Mouse (Mus musculus): ENCODE data around the gene Mfap4. TPM values are rescaled to one million over a fixed set of nuclear protein-coding genes. Genes with fewer than 3 reads are reported as not detected.

Gene Mfap4
- total and polyA plus RNA-seq, 3 experiments = not detected

DNA sequence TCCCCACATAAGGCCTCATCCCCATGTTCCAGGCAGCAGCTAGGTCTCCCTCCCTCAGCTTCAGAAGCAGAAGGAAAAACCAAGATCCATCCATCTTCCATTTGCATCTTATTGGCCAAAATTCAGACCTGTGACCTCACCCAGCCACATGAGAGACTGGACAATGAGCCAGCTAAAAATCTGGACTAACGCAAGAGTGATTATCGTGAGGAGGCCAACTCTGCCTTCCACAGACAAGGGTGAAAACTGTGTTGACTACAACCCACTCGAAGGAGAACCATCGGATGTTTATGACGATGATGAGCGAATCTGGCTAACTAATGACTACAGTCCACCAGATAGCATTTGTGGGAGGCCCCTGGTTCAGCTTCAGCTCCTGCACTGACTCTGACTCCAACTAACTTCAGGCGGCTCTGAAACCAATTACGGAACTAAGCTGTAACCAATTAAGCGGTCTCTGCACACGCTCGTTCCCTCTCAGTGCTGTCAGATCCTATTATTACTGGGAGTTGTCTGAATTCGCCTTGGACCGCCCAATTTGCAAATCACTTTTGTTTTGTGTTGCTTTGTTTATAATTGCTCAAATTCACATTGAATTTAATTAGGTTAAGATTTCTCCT, 1.9 kb upstream of the Mfap4 start:
- Histone ChIP-seq H3K9ac (ENCODE audit: insufficient read depth, low read depth) (no peak overlapping the region), H3K79me2 (replicated peaks; ENCODE audit: control insufficient read depth, extremely low read depth, insufficient read depth, poor library complexity, severe bottlenecking) (no peaks in the 10 kb centered on the region), H3K4me2 (ENCODE audit: insufficient read depth, low read depth, poor library complexity, severe bottlenecking) (no peak overlapping the region), H3K9me3 (replicated peaks; ENCODE audit: low read length) (no peaks in the 10 kb centered on the region), H3K36me3 (replicated peaks in 1 of 2; ENCODE audit: control insufficient read depth in 1 of 2, insufficient read depth in 1 of 2, low read length in 1 of 2) (peaks cover 5 to 13% of the 10 kb centered on the region in 2 experiments), H3K27ac (ENCODE audit: insufficient read depth, low read depth) (no peak overlapping the region), H3K27me3 (replicated peaks) (peaks cover 10% of the 10 kb centered on the region), H3K4me1 (ENCODE audit: control insufficient read depth in 1 of 2, insufficient read depth in 2 of 2) (peaks cover 3 to 10% of the 10 kb centered on the region in 2 experiments), H3K4me3 (replicated peaks in 1 of 3; ENCODE audit: low read depth in 2 of 3, low read length in 2 of 3, poor library complexity in 1 of 3) (no peak overlapping the region)
- TF ChIP-seq MAFK (IDR thresholded peaks at IDR 0.05; ENCODE audit: insufficient replicate concordance, low read length) (no peak), ZMIZ1 (IDR thresholded peaks at IDR 0.05; ENCODE audit: low read depth, low read length) (no peak)
- in situ Hi-C loops (cut with MboI; ENCODE audit: low pct_ligation_motif_present, low pct_unique_long_range_greater_than_20kb, low sequenced_read_pairs) = no loop called here
- dilution Hi-C loops (cut with MboI; ENCODE audit: extremely low pct_ligation_motif_present, extremely low pct_unique_long_range_greater_than_20kb, low sequenced_read_pairs) = no loop called here
- no peak for DNase-seq (ENCODE audit: extremely low read depth)

DNA sequence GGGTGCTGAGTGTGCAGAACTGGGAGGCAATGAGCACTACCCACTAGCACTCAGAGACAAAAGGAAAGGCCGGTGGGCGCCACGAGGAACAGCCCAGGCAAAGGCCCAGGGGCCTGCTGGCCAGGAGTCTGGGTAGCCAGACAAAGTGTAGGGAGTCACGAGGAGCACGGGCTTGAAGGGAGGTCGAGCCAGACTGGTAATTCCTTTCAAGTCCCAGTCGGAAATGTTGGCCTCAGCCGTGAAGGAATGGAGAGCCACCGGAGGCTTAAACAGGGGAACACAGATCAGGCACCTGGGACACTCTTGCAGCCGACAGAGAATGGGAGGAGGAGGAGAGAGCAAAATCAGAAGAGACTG, 997 bp upstream of the Mfap4 start:
- dilution Hi-C loops (cut with MboI; ENCODE audit: extremely low pct_ligation_motif_present, extremely low pct_unique_long_range_greater_than_20kb, low sequenced_read_pairs) = no loop called here
- TF ChIP-seq ZKSCAN1 (IDR thresholded peaks at IDR 0.05; ENCODE audit: borderline replicate concordance, low read depth, low read length) (no peak), USF1 (IDR thresholded peaks at IDR 0.05; ENCODE audit: low read depth, low read length) (no peak), MAX (IDR thresholded peaks at IDR 0.05; ENCODE audit: low read length) (no peak), E2F4 (IDR thresholded peaks at IDR 0.05; ENCODE audit: insufficient replicate concordance, low read depth, low read length) (no peak), ETS1 (conservative IDR thresholded peaks at IDR 0.05; ENCODE audit: low read depth, low read length) (no peak), CHD2 (IDR thresholded peaks at IDR 0.05; ENCODE audit: low read length) (no peak)
- Histone ChIP-seq H3K9me3 (replicated peaks; ENCODE audit: low read length) (no peaks in the 10 kb centered on the region), H3K4me1 (ENCODE audit: control insufficient read depth in 1 of 2, insufficient read depth in 2 of 2) (peaks cover 3 to 11% of the 10 kb centered on the region in 2 experiments), H3K9ac (ENCODE audit: insufficient read depth, low read depth) (no peak overlapping the region), H3K27me3 (replicated peaks) (peaks cover 7% of the 10 kb centered on the region), H3K4me2 (ENCODE audit: insufficient read depth, low read depth, poor library complexity, severe bottlenecking) (no peak overlapping the region), H3K4me3 (replicated peaks in 1 of 3; ENCODE audit: low read depth in 2 of 3, low read length in 2 of 3, poor library complexity in 1 of 3) (no peak overlapping the region), H3K36me3 (replicated peaks in 1 of 2; ENCODE audit: control insufficient read depth in 1 of 2, insufficient read depth in 1 of 2, low read length in 1 of 2) (peaks cover 11 to 22% of the 10 kb centered on the region in 2 experiments), H3K79me2 (replicated peaks; ENCODE audit: control insufficient read depth, extremely low read depth, insufficient read depth, poor library complexity, severe bottlenecking) (no peaks in the 10 kb centered on the region), H3K27ac (ENCODE audit: insufficient read depth, low read depth) (no peak overlapping the region)
- no peak for DNase-seq (ENCODE audit: extremely low read depth)
- in situ Hi-C loops (cut with MboI; ENCODE audit: low pct_ligation_motif_present, low pct_unique_long_range_greater_than_20kb, low sequenced_read_pairs) = no loop called here

DNA sequence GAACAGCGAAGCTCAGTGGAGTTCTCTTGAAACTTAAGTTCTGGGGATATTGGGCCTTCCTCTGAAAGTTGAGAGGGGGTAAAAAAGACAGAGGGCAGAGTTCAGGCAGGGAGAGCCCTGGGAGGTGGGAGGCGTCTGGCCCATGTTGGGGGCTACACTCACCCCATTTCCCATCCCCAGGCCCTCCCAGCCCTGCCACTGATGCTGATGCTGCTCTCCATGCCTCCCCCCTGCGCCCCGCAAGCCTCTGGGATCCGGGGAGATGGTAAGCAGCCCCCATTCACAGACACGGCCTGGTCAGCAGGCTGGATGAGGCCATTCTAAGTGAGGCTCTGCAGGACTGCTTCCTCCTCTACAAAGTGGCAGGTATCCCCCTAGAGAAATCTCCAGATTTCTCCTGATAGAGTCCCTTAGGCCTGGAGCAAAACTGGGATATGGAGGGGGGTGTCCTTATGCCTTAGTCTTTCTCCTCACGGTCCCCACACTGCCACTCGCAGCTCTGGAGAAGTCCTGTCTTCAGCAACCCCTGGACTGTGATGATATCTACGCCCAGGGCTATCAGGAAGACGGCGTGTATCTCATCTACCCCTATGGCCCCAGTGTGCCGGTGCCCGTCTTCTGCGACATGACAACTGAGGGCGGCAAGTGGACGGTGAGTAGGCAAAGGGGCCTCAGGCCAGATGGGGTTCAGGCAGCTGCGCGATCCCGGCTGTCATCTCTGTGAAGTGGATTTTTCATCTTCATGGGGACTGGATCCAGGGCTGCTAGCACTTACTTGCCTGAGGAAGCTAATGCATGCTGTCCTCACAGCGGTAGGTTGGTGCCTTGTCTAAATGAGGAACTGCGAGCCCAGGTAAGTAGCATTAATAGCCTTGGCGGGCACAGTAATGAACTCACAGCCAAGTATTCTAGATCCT, 568 bp downstream of the Mfap4 start:
- no peak for DNase-seq (ENCODE audit: extremely low read depth)

More for the DNA sequence above, 568 bp downstream of the Mfap4 start:
- no peaks in the 10 kb centered on the region for H3K9me3 ChIP-seq (replicated peaks; ENCODE audit: low read length)
- dilution Hi-C loops (cut with MboI; ENCODE audit: extremely low pct_ligation_motif_present, extremely low pct_unique_long_range_greater_than_20kb, low sequenced_read_pairs) = no loop called here
- H3K27ac ChIP-seq (ENCODE audit: insufficient read depth, low read depth) = no peak overlapping the region
- TF ChIP-seq MEF2A (IDR thresholded peaks at IDR 0.05; ENCODE audit: borderline replicate concordance, low read depth, low read length) = no peak
- TF ChIP-seq USF2 (conservative IDR thresholded peaks at IDR 0.05; ENCODE audit: low read depth, low read length) = no peak
- no peak for TF ChIP-seq MAX (IDR thresholded peaks at IDR 0.05; ENCODE audit: low read length)
- TF ChIP-seq SIN3A (IDR thresholded peaks at IDR 0.05; ENCODE audit: low read length) = no peak
- no peak for TF ChIP-seq RAD21 (IDR thresholded peaks at IDR 0.05; ENCODE audit: low read depth, low read length)
- no peak for TF ChIP-seq HCFC1 (IDR thresholded peaks at IDR 0.05; ENCODE audit: low read depth, low read length)
- TF ChIP-seq RCOR1 (conservative IDR thresholded peaks at IDR 0.05; ENCODE audit: low read depth, low read length) = no peak
- in situ Hi-C loops (cut with MboI; ENCODE audit: low pct_ligation_motif_present, low pct_unique_long_range_greater_than_20kb, low sequenced_read_pairs) = no loop called here
- H3K4me3 ChIP-seq (replicated peaks in 1 of 3; ENCODE audit: low read depth in 2 of 3, low read length in 2 of 3, poor library complexity in 1 of 3) = no peak overlapping the region
- no peak overlapping the region for H3K9ac ChIP-seq (ENCODE audit: insufficient read depth, low read depth)
- peaks cover 26 to 37% of the 10 kb centered on the region in 2 experiments for H3K36me3 ChIP-seq (replicated peaks in 1 of 2; ENCODE audit: control insufficient read depth in 1 of 2, insufficient read depth in 1 of 2, low read length in 1 of 2)
- no peak overlapping the region for H3K4me2 ChIP-seq (ENCODE audit: insufficient read depth, low read depth, poor library complexity, severe bottlenecking)
- H3K27me3 ChIP-seq (replicated peaks) = peaks cover 4% of the 10 kb centered on the region
- H3K79me2 ChIP-seq (replicated peaks; ENCODE audit: control insufficient read depth, extremely low read depth, insufficient read depth, poor library complexity, severe bottlenecking) = no peaks in the 10 kb centered on the region
- H3K4me1 ChIP-seq (ENCODE audit: control insufficient read depth in 1 of 2, insufficient read depth in 2 of 2) = peaks cover 3 to 11% of the 10 kb centered on the region in 2 experiments
